Mouse (Mus musculus) kidney, adult 9 months (tissue): ENCODE data around the gene Knop1.

Experiments
- DNase-seq: peaks from one replicate; pipeline ENCODE4 v3.0.0; 2022

Gene Knop1

GRCm38 (mm10) chr7:118855877-118856304 lies at the start of gene Knop1:
Gene Knop1, minus strand, starts transcription at chr7:118856254.
- no peak for DNase-seq

- no peak for DNase-seq
Observed at GRCm38 (mm10) chr7:118904530-118904929, 48.5 kb upstream of the Knop1 start.

- DNase-seq, result no peak
Observed at GRCm38 (mm10) chr7:118903879-118904278, 47.8 kb upstream of the Knop1 start.

GRCm38 (mm10) chr7:118902944-118903343 lies 46.9 kb upstream of the Knop1 start:
- DNase-seq, result peak; percentile 3

GRCm38 (mm10) chr7:118900090-118900489 lies 44.0 kb upstream of the Knop1 start:
- no peak for DNase-seq

GRCm38 (mm10) chr7:118898063-118898462 lies 42.0 kb upstream of the Knop1 start:
- DNase-seq, result no peak

GRCm38 (mm10) chr7:118895469-118896450 lies 39.7 kb upstream of the Knop1 start:
- DNase-seq, result no peak

- no peak for DNase-seq
Observed at GRCm38 (mm10) chr7:118889046-118889680, 33.1 kb upstream of the Knop1 start.

- no peak for DNase-seq
Observed at GRCm38 (mm10) chr7:118887303-118888055, 31.4 kb upstream of the Knop1 start.

- no peak for DNase-seq
Observed at GRCm38 (mm10) chr7:118884969-118885368, 28.9 kb upstream of the Knop1 start.

GRCm38 (mm10) chr7:118883957-118884356 lies 27.9 kb upstream of the Knop1 start:
- no peak for DNase-seq

- no peak for DNase-seq
Observed at GRCm38 (mm10) chr7:118879466-118880029, 23.5 kb upstream of the Knop1 start.

- DNase-seq, result no peak
Observed at GRCm38 (mm10) chr7:118865362-118865761, 9.3 kb upstream of the Knop1 start.

GRCm38 (mm10) chr7:118858640-118859039 lies 2.6 kb upstream of the Knop1 start:
- DNase-seq, result no peak

GRCm38 (mm10) chr7:118855171-118855876 lies 730 bp downstream of the Knop1 start, which contains the start of gene Iqck:
Gene Iqck, plus strand, starts transcription at chr7:118855752.
- peak; percentile 91 for DNase-seq

GRCm38 (mm10) chr7:118854606-118855005 lies 1.4 kb downstream of the Knop1 start:
- no peak for DNase-seq

GRCm38 (mm10) chr7:118852611-118853010 lies 3.4 kb downstream of the Knop1 start:
- DNase-seq, result no peak

- DNase-seq, result peak; percentile 20
Observed at GRCm38 (mm10) chr7:118851571-118851970, 4.5 kb downstream of the Knop1 start.

GRCm38 (mm10) chr7:118850676-118851290 lies 5.3 kb downstream of the Knop1 start:
- DNase-seq, result no peak

- no peak for DNase-seq
Observed at GRCm38 (mm10) chr7:118849543-118850250, 6.4 kb downstream of the Knop1 start.

- peak; percentile 81 for DNase-seq
Observed at GRCm38 (mm10) chr7:118848796-118849195, 7.3 kb downstream of the Knop1 start.
